Mouse (Mus musculus) kidney, embryonic 16.5 days (tissue): Measurements from ENCODE around the gene Nthl1. TPM values are rescaled to one million over a fixed set of nuclear protein-coding genes. Genes with fewer than 3 reads are reported as not detected.

ENCODE experiments used
- ATAC-seq: fragments of 200-750 bp; cut with Nextera tagmentation; 2 replicates; pipeline ENCODE4 v1.8.0; 2017; ENCODE audit warnings: moderate TSS enrichment; ENCODE audit not compliant: low FRiP score, low TSS enrichment
- H3K27ac ChIP-seq: fragments of 300-500 bp; sonication (generic); 2 replicates; pipeline ENCODE4 v1.5.1; 2014; ENCODE audit warnings: low read length
- H3K27me3 ChIP-seq: fragments of 300-500 bp; sonication (generic); 2 replicates; pipeline ENCODE4 v1.6.1; 2014; ENCODE audit warnings: low read length, control low read depth, mixed read lengths; ENCODE audit not compliant: insufficient read depth
- H3K36me3 ChIP-seq: fragments of 300-500 bp; sonication (generic); 2 replicates; pipeline ENCODE4 v1.6.1; 2014; ENCODE audit warnings: low read length, control low read depth, mixed read lengths; ENCODE audit not compliant: insufficient read depth
- H3K4me1 ChIP-seq: fragments of 300-500 bp; sonication (generic); 2 replicates; pipeline ENCODE4 v1.6.1; 2014; ENCODE audit warnings: low read length, control low read depth, mixed read lengths; ENCODE audit not compliant: insufficient read depth
- H3K4me2 ChIP-seq: fragments of 300-500 bp; sonication (generic); replicated peaks from 2 replicates; pipeline ENCODE4 v1.6.1; 2014; ENCODE audit warnings: low read depth, low read length
- H3K4me3 ChIP-seq: fragments of 300-500 bp; sonication (generic); 2 replicates; pipeline ENCODE4 v1.5.1; 2014; ENCODE audit warnings: mild to moderate bottlenecking, low read length
- H3K9ac ChIP-seq: fragments of 300-500 bp; sonication (generic); replicated peaks from 2 replicates; pipeline ENCODE4 v1.6.1; 2014; ENCODE audit warnings: low read length
- H3K9me3 ChIP-seq: fragments of 300-500 bp; sonication (generic); 2 replicates; pipeline ENCODE4 v1.6.1; 2016; ENCODE audit warnings: low read length, control low read depth
- WGBS: fragments of 180-500 bp; shearing (Covaris S2); extraction: QIAGEN DNeasy Blood & Tissue Kit; methylation state at CpG from one replicate; pipeline ENCODE4 v1.1.7; 2014; 5-methylcytosine and 5-hydroxymethylcytosine counted together
- polyA plus RNA-seq: library from polyadenylated mRNA; unstranded; fragments of >200 nt; fragmentation: Nextera tagmentation; extraction: Ambion mirVana; gene quantifications from 2 replicates; pipeline ENCODE4 v1.2.1, GENCODE M21; 2015

Nthl1 gene
- 23.1 TPM in 2 replicates for polyA plus RNA-seq

DNA sequence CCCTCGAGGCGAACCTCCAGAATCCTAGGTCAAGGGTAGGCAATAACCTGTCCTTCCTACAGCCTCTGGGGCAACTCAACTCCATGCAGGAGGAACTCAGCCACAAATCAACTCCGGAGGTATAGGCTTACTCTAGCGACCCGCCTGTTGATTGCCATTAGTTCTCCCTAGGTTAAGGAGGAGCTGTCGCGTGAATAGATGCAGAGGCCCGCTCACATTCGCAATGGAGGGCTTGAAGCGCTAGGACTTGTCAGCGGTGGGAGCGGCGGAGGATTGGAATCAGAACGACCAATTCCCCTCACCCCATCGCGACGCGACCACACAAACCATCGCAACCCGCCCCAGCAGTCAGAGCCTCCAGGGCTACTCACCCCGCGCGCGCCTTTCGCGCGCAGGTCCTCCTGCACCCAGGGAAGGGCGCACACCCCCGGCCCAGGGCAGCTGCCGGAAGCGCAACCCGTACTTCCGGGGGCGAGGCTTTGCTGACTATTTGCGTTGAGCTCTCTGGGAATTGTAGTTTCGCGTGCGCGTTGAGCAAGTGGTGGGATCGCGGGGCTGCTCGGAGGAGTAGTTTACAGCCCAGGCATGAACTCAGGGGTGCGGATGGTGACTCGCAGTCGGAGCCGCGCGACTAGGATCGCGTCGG, at the start of gene Nthl1, which contains the start of gene Tsc2:
Nthl1 (plus strand) TSS at position 514 of the 646 bp plus-strand sequence.
Tsc2 (minus strand) TSS at position 464 of the 646 bp plus-strand sequence.
- peak within 1 kb of the TSS; percentile 93 for H3K27ac ChIP-seq
- peak within 1 kb of the TSS; percentile 89 for H3K9ac ChIP-seq
- H3K27me3 ChIP-seq: no peaks in the 10 kb centered on the region
- no peaks in the 10 kb centered on the region for H3K9me3 ChIP-seq
- H3K4me2 ChIP-seq: peak within 1 kb of the TSS; percentile 79
- peak within 1 kb of the TSS; percentile 77 for H3K4me3 ChIP-seq
- ATAC-seq: peak; percentile 89
- H3K36me3 ChIP-seq: peaks cover 27% of the 10 kb centered on the region
- under 1% methylated on average over 51 of the region's 51 CpGs for WGBS
- peaks cover 17% of the 10 kb centered on the region for H3K4me1 ChIP-seq

DNA sequence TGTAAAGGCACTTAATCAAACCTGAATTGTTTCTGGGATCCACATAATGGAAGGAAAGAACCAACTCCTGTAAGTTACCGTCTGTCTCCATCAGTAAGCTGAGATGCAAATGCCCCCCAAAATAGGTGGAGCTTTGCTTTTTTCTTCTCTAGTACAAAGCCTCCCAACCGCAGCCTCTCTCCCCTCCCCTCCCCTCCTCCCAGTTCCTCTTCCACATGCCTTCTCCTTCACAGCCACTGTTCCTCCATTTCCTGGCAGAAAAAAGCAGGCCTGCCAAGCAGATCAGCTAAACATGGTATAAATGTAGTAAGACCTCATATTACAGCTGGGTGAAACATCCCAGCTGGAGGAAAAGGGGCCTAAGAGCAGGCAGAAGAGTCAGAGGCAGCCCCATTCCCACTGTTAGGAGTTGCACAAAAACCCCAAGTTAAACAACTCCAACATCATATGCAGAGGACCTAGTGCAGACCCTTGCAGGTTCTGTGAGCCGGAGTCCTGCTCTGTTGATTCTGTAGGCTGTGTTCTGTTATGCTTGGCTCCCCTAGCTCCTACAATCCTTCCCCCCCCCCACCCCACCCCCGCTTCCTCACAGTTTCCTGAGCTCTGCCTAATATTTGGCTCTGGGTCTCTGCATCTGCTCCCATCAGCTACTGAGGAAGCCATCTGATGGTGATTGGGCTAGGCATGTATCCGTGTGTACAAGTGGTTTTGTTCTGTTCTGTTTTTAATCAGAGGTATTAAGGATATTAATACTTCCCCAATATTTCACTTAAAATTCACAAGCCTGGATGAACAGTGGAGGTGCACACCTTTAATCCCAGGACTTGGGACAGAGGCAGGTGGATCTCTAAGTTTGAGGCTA, 48.6 kb upstream of the Nthl1 start:
- Histone ChIP-seq H3K4me3 (no peak overlapping the region), H3K9me3 (no peaks in the 10 kb centered on the region), H3K4me2 (no peak overlapping the region), H3K27ac (0 out of 2 replicates have a peak overlapping the region, but pooled peaks have one; percentile 29), H3K4me1 (no peaks in the 10 kb centered on the region), H3K27me3 (no peaks in the 10 kb centered on the region), H3K9ac (no peak overlapping the region), H3K36me3 (peaks cover 60% of the 10 kb centered on the region)
- ATAC-seq: no peak; the same call in 1 of the 2 replicates
- WGBS: 60% methylated on average over 5 of the region's 5 CpGs

DNA sequence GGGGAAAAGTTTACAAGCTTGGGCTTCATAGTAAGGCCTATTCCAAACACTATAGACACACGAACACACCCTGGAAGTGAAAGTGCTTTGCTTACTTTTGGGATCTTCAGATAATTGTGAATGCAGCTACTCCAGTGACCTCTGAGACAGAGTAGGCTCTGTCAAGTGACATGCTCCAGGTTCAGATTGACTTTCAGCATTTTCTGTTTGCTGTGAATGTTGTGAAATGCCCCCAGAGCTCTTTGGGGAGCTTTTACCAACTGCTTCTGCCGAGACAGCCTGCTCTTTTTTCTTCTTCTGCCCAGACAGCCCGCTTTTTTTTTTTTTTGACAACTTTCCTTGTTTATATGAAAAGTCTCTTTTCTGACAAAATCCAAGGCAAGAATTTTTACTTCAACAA, 48.0 kb upstream of the Nthl1 start:
- Histone ChIP-seq H3K27me3 (no peaks in the 10 kb centered on the region), H3K9me3 (no peaks in the 10 kb centered on the region), H3K4me1 (no peaks in the 10 kb centered on the region), H3K36me3 (peaks cover 64% of the 10 kb centered on the region), H3K4me2 (no peak overlapping the region), H3K9ac (no peak overlapping the region), H3K27ac (no peak overlapping the region), H3K4me3 (no peak overlapping the region)
- WGBS: 78% methylated on average over 3 of the region's 3 CpGs
- ATAC-seq: no peak

DNA sequence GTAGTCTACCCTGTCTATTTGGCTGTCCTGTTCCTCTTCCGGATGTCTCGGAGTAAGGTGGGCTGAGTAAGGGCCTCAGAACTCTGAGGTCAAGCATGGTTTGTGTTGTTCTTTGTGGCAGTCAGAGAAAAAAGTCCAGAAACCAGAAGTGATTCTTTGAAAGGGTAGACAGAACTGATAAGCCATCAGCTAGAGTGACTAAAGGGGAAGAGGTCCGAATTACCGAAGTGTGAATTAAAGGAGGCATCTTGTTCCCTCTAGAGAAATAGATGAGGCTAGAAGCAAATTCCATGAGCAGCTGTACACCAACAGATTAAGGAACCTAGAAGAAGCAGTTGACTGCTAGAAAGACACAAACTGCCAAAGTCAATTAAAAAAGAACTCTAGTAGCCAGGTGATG, 45.9 kb upstream of the Nthl1 start:
- WGBS: 95% methylated on average over 4 of the region's 4 CpGs
- H3K4me1 ChIP-seq: no peaks in the 10 kb centered on the region
- no peaks in the 10 kb centered on the region for H3K9me3 ChIP-seq
- ATAC-seq: no peak
- H3K36me3 ChIP-seq: peaks cover 59% of the 10 kb centered on the region
- no peak overlapping the region for H3K9ac ChIP-seq
- H3K4me2 ChIP-seq: no peak overlapping the region
- H3K4me3 ChIP-seq: no peak overlapping the region
- no peak overlapping the region for H3K27ac ChIP-seq
- H3K27me3 ChIP-seq: no peaks in the 10 kb centered on the region

DNA sequence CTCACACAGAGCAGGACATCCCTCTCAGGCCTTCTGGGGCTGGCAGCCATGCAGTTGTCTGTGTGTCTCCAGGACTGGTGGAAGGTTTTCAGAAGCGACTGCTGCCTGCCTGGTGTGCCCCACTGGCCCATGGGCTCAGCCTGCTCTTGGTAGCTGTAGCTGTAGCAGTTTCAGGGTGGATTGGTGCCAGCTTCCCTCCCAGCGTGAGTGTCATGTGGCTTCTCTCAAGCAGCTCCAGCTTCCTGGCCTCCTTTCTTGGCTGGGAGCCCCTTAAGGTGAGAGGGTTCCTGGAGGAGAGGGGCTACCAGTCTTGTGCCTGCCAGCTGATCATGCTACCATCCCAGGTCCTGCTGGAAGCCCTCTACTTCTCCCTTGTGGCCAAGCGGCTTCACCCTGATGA, 41.5 kb upstream of the Nthl1 start:
- no peaks in the 10 kb centered on the region for H3K27me3 ChIP-seq
- no peak overlapping the region for H3K4me2 ChIP-seq
- H3K9me3 ChIP-seq: no peaks in the 10 kb centered on the region
- no peak overlapping the region for H3K4me3 ChIP-seq
- no peak overlapping the region for H3K9ac ChIP-seq
- peaks cover 70% of the 10 kb centered on the region for H3K36me3 ChIP-seq
- WGBS: 88% methylated on average over 3 of the region's 3 CpGs
- H3K27ac ChIP-seq: no peak overlapping the region
- ATAC-seq: no peak
- no peaks in the 10 kb centered on the region for H3K4me1 ChIP-seq

DNA sequence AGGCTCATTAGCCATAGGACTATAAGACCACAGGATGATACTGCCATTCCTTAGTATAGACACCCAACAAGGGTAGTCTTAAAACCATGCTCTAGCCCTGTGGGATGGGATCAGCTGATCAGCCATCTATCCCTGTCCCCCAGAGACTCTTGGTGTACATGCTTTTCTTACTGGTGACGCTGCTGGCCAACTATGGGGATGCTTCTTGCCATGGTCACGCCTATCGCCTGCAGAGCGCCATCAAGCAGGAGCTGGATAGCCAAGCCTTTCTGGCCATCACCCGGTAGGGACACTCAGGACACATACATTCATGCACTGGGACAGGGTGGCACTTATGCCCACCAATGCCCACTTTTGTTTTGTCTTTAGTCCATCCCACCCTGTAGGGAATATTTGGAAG, 40.8 kb upstream of the Nthl1 start:
- peaks cover 70% of the 10 kb centered on the region for H3K36me3 ChIP-seq
- no peak overlapping the region for H3K9ac ChIP-seq
- no peak overlapping the region for H3K4me2 ChIP-seq
- no peaks in the 10 kb centered on the region for H3K9me3 ChIP-seq
- no peak overlapping the region for H3K4me3 ChIP-seq
- 95% methylated on average over 5 of the region's 5 CpGs for WGBS
- H3K4me1 ChIP-seq: no peaks in the 10 kb centered on the region
- H3K27ac ChIP-seq: no peak overlapping the region
- H3K27me3 ChIP-seq: no peaks in the 10 kb centered on the region
- ATAC-seq: no peak

DNA sequence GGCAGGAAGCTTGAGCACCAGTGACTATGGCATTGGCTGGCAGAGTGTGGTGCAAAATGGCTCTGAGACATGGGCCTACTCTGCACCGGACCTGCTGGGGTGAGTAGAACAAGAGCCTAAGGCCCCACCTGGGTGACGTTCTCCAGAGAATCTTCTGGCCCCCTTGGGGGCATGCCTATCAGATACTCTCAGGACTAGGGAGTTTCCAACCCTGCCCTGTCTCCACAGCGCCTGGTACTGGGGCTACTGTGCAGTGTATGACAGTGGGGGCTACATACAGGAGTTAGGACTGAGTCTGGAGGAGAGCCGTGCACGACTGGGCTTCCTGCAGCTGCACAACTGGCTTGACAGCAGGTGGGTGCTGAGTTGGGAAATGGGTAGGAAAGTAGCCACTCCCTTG, 39.2 kb upstream of the Nthl1 start:
- no peak overlapping the region for H3K4me3 ChIP-seq
- 86% methylated on average over 5 of the region's 5 CpGs for WGBS
- H3K4me2 ChIP-seq: no peak overlapping the region

DNA sequence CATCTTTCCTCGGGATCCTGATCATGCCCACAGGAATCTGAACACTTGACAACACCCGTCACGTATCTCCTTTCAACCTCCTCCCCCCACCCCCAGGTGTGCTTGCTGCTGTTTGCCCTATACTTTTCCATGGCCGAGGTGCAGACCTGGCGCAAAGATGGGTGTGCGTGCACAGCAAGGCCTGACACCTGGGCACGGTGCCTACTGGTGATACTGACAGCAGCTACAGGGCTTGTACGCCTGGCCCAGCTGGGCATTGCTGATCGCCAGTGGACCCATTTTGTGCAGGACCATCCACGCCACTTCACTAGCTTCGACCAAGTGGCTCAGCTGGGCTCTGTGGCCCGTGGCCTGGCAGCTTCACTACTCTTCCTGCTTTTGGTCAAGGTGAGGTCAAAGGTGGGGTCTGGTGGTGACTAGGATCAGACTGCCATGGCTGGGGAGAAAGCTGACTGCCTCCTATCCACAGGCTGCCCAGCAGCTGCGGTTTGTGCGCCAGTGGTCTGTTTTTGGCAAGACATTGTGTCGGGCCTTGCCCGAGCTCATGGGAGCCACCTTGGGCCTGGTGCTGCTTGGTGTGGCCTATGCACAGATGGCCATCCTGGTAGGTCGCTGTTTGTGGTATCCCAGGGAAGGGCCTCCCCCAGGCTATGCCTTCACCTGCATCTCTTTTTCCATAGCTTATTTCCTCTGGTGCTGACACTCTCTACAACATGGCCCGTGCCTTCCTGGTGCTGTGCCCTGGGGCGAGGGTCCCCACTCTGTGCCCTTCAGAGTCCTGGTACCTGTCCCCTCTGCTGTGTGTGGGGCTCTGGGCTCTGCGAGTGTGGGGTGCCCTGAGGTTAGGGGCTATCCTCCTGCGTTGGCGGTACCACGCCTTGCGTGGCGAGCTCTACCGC, 38.2 kb upstream of the Nthl1 start:
- no peak overlapping the region for H3K27ac ChIP-seq
- H3K9me3 ChIP-seq: no peaks in the 10 kb centered on the region
- H3K36me3 ChIP-seq: peaks cover 75% of the 10 kb centered on the region
- H3K4me2 ChIP-seq: no peak overlapping the region
- H3K9ac ChIP-seq: no peak overlapping the region
- H3K27me3 ChIP-seq: no peaks in the 10 kb centered on the region
- no peaks in the 10 kb centered on the region for H3K4me1 ChIP-seq
- no peak overlapping the region for H3K4me3 ChIP-seq
- ATAC-seq: no peak
- WGBS: 92% methylated on average over 26 of the region's 26 CpGs

More for the DNA sequence above, 39.2 kb upstream of the Nthl1 start:
- Histone ChIP-seq H3K27me3 (no peaks in the 10 kb centered on the region), H3K4me1 (no peaks in the 10 kb centered on the region), H3K36me3 (peaks cover 71% of the 10 kb centered on the region), H3K27ac (no peak overlapping the region), H3K9ac (no peak overlapping the region), H3K9me3 (no peaks in the 10 kb centered on the region)
- ATAC-seq: no peak
